Mouse (Mus musculus) heart, postnatal 36 days (tissue): Measurements from ENCODE around the gene 4933411K16Rik. TPM values are rescaled to one million over a fixed set of nuclear protein-coding genes. Genes with fewer than 3 reads are reported as not detected.

Experiments used
- DNase-seq, 2 experiments: peaks; one replicate each; pipeline ENCODE4 v3.0.0; 2021 to 2022
- intact Hi-C: fragments of 180-260 bp; cut with DNase I; formaldehyde crosslinking; loops from one replicate; pipeline ENCODE4 v1.15.1; 2025
- total RNA-seq, 2 experiments: library from RNA; stranded (reverse); gene quantifications; 2 replicates each; pipeline ENCODE4 v1.2.3; 2021

The 4933411K16Rik gene
- not detected for total RNA-seq

DNA sequence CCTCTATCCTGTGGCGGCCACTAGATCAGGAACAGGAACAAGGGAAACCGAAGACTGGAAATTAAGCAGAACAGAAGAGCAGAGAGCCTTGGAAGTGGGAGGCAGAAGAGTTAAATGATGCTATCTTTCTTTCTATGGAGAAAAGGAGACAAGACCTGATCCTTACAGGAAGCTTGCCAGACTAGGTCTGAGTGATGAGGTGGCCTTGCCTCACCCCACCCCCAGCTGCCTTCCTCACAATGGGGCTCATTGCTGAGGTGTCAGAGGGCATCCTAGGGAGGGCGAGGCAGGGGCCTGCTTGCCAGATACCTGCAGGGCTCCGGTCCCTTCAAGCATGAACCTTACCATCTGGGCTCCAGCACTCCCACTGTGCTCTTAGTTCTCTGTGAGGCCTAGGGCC is at the start of gene 4933411K16Rik:
Gene 4933411K16Rik (plus strand): TSS at position 301 of the 400 bp plus-strand sequence.
- intact Hi-C loops = no loop called here
- no peak for DNase-seq

- peak in 1 of 2 experiments; percentile 21 for DNase-seq
These were observed 47.8 kb upstream of the 4933411K16Rik start for GRCm38 (mm10) chr19:42004258-42004657.

GRCm38 (mm10) chr19:42005616-42006015 is 46.4 kb upstream of the 4933411K16Rik start:
- no peak for DNase-seq
- intact Hi-C loops = no loop called here

More at GRCm38 (mm10) chr19:42004258-42004657, 47.8 kb upstream of the 4933411K16Rik start:
- intact Hi-C loops = no loop called here

DNA sequence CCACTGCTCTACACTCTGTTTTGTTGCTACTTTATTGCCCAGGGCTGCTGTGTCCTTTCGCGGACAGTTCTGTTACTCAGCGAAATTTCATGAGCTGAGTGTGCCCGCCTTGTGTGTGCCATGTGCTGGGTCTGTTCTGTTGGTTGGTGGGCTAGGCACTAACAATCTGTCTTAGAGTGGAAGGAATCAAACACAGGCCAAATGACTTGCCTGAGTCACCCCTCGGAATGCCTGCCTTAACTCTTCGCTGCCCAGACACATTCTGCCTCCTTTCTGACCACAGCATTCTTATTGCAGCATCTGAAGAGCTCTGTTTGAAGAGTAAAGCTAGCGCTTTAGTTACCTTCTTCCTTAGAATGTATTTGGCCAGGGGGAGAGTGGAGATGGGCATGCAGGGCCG is 45.5 kb upstream of the 4933411K16Rik start:
- no peak for DNase-seq
- intact Hi-C loops = no loop called here

DNA sequence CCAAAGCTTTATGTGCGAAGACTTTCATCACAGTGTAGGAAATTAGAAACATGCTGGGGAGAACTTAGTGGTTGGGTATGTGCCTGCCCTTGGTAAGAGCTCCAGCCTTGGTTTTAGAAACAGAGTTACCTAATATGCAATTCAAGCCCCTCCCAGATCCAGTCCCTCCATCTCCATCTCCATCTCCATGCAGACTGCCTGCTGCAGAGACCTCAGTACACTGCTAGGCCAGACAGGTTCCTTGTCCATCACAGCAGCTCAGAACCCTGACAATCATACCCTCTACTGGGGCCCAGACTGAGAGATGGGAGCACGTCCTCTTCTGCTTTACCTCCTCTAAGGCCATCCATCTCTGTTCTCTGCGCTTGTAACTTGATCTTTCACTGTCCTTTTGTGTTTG is 43.5 kb upstream of the 4933411K16Rik start:
- DNase-seq = no peak
- intact Hi-C loops = no loop called here

DNA sequence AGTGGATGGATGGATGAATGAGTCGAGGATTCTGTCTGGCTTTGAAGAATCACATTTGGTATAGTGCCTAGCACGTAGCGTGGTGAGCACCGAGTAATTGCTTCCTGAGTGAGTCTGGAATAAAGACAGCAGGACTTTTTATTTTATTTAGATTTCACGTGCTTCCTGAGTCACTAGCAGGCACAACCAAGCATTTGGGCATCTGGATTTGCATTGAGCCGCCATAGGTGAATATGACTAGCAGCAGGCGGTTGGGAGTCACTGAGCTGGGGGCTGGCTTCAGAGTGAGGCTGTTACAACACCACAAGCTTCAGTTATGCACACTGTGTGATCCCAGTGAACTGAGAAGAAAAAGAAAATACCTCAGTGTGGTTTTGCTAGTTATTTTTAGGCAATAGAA is 43.0 kb upstream of the 4933411K16Rik start:
- DNase-seq = no peak
- intact Hi-C loops = no loop called here

- no peak for DNase-seq
- intact Hi-C loops = no loop called here
These were observed 41.6 kb upstream of the 4933411K16Rik start for GRCm38 (mm10) chr19:42010436-42010835.

GRCm38 (mm10) chr19:42011123-42011522 is 40.9 kb upstream of the 4933411K16Rik start:
- no peak for DNase-seq
- intact Hi-C loops = no loop called here

GRCm38 (mm10) chr19:42014231-42014825 is 37.7 kb upstream of the 4933411K16Rik start:
- DNase-seq = no peak
- intact Hi-C loops = no loop called here

DNA sequence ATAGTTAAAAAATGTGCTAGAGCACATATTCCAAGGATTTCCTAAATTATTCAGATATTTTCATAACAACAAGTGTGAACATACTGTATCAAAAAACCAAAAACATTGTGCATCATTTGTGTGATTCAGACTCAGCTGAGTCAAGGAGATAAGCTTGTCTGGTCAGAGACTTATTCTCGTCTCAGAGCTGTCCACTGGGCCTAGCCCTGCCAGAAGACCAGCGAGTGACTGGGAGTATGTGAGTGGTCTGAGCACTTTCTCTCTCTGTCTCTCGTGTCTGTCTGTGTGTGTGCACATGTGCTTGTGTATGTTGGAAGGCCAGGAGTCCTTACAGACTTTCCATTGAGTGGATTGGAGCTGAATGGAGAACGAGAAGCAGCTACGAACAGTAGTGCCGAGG is 37.0 kb upstream of the 4933411K16Rik start:
- intact Hi-C loops = no loop called here
- no peak for DNase-seq

DNA sequence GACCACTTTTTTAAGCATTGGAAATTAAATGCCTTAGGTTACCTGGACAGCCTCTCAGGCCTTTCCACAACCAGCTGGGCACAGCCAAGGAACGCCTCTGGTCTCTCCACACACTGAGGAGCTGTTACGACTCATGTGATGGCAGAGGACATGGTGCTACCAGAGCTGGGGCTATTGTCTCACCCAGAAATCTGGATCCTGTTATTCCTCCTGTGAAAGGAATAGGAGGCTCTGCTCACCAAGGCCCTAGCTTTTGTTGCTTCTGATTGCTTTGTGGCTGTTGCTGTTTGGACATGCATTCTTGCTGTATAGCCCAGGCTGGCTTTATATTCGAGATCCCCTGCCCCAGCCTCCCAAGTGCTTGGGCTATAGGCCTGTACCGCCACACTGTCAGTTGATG is 35.8 kb upstream of the 4933411K16Rik start:
- intact Hi-C loops = loop anchor here (2.0 kb wide), 1 partner anchor 33 kb away; no protein-coding TSS in a partner anchor

DNA sequence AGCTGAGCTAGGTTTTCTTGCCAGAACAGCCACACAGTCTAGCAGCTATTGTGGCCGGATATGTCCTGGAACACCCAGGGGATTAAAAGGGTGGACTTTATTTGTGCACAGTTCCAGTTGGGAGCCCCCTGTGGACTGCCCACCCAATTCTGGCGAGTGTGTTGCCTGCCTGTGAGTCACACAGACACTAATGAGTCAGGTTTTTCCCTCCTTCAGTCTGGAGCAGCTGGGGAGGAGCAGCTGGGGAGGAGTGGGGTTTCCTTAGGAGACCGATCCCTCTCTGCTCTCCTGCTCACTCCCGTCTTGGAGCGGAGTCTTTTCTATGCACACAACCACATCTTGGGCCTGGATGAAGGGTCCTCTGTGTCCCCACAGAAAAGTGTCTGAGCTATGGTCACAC is 35.2 kb upstream of the 4933411K16Rik start:
- intact Hi-C loops = loop anchor here (2.0 kb wide), 1 partner anchor 34 kb away; no protein-coding TSS in a partner anchor

More for the DNA sequence above, 35.8 kb upstream of the 4933411K16Rik start:
- DNase-seq = no peak

GRCm38 (mm10) chr19:42017399-42018247 is 34.4 kb upstream of the 4933411K16Rik start:
- peak; percentile 70 to 73 for DNase-seq
- intact Hi-C loops = loop anchor here (2.0 kb wide), 1 partner anchor 35 kb away; no protein-coding TSS in a partner anchor

More for the DNA sequence above, 35.2 kb upstream of the 4933411K16Rik start:
- peak in 1 of 2 experiments; percentile 66 for DNase-seq

GRCm38 (mm10) chr19:42019011-42019522 is 33.0 kb upstream of the 4933411K16Rik start:
- DNase-seq = no peak

GRCm38 (mm10) chr19:42021681-42022541 is 30.1 kb upstream of the 4933411K16Rik start:
- DNase-seq = peak in 1 of 2 experiments; percentile 39
- intact Hi-C loops = loop anchor here (10.0 kb wide), 1 partner anchor 87 kb away; the partner anchor contains the start of genes Exosc1 and Zdhhc16

More at GRCm38 (mm10) chr19:42019011-42019522, 33.0 kb upstream of the 4933411K16Rik start:
- intact Hi-C loops = no loop called here

DNA sequence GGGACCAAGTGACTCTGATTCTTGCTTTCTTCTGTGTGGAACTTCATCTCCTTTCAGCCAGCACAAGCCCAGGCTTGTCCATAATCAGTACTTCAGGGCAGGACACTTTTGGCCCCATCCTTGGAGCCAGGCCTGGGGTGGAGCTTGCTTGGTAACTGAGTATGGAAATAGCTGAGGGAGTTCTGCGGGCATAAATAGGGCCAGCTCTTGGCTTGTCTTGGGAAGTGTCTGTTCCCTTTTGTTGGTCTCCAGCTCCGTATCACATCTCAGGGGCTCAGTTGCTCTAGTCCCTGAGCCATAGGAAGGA is 29.6 kb upstream of the 4933411K16Rik start:
- intact Hi-C loops = loop anchor here (10.0 kb wide), 1 partner anchor 88 kb away; the partner anchor contains the start of genes Exosc1 and Zdhhc16
- DNase-seq = no peak

DNA sequence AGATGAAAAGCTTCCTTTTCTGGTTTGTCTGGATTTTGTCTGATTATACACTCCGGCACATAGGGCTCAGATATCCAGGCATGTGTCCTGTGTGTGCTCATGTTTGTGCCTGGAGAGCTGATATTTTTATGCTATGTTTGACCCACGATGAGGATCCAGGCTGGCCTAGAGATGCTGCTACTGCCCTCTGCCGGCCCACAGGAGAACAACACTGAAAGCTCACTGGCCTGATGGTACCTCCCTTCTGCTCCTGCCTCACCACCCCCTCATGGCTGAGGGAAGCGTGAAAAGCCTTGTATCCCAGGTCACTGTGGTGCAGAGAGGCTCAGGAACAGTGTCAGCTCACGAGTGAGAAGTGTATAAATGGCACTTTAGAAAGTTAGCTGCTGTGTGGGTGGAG is 25.9 kb upstream of the 4933411K16Rik start:
- peak; percentile 85 to 90 for DNase-seq
- intact Hi-C loops = loop anchor here (1.0 to 10.0 kb wide), 4 partner anchors 46 to 129 kb away; partner anchors contain the start of genes Exosc1, Pgam1, Rrp12 and Zdhhc16

GRCm38 (mm10) chr19:42031112-42031511 is 20.9 kb upstream of the 4933411K16Rik start:
- intact Hi-C loops = no loop called here

GRCm38 (mm10) chr19:42033611-42034010 is 18.4 kb upstream of the 4933411K16Rik start:
- intact Hi-C loops = loop anchor here (2.0 kb wide), 1 partner anchor 35 kb away; no protein-coding TSS in a partner anchor

More at GRCm38 (mm10) chr19:42031112-42031511, 20.9 kb upstream of the 4933411K16Rik start:
- no peak for DNase-seq

More at GRCm38 (mm10) chr19:42033611-42034010, 18.4 kb upstream of the 4933411K16Rik start:
- DNase-seq = no peak
